Mouse (Mus musculus): ENCODE results near the gene Prrg4. TPM values are rescaled to one million over a fixed set of nuclear protein-coding genes. Genes with fewer than 3 reads are reported as not detected.

Gene Prrg4
- 5.4 and 5.7 TPM in 2 replicates for polyA plus RNA-seq (2015; fragmentation: Nextera tagmentation; extraction: Ambion mirVana)

DNA sequence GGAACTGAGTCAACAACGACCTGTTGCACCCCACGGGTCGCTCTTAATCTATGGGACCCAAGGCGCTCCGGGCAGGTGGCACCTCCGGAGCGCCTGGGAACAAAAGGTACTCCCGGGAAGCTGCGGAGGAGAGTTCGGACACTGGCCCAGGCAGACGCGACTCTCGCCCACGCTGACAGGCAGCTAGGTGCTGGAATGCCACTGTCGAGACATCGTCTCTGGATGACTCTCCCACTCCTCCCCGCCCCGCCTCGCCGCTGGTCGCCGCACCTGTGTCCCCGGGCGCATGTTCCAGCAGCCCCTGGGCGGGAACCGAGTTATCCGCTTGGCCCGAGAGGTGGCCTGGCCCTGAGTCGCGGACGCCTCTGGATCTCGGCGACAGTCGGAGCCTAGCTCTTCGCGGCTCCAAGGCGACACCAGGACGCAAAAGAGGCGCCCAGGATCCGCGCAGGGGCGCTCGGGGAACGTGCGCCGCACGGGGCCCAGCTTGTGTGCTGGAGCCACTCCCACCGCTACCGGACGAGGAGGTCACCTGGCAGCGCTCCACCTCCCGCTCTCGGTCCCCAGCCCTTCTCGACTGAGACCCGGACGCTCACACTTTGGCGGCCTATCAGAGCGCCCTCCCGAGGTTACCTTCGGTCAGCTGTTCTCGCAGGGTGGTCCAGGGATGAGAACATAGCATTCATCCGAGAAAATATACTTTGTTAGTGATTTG, at the start of gene Prrg4:
Gene Prrg4 (minus strand): TSS at position 601 of the 715 bp plus-strand sequence.

GRCm38 (mm10) chr2:104867282-104867855, 17.7 kb upstream of the Prrg4 start, which contains the start of gene Ccdc73:
Gene Ccdc73, plus strand, starts transcription at chr2:104867805.

DNA sequence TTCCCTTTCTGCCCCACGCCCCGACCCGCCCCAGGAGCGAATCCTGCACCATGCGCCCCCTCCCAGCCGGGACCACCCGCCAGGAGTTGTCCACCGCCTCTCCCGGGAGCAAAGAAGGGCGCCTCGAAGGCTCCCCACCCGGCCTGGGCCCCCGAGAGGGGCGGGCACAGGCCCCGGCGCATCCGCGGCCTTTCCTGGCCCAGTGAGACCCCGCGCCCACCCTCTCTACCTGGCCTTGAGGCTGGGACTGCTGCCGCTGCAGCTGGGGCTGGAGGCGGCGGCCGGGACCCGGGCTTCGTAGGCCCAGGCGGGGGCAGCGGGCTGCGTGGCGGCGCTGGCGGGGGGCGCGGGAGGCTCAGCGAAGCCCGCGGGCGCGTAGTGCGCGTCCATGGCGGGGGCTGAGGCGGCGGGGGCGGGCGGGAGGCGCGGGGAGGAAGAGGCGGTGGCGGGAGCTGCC, 33.3 kb downstream of the Prrg4 start, which contains the start of gene Qser1:
Gene Qser1 (minus strand): TSS at position 390 of the 457 bp plus-strand sequence.

Other genes starting within 250 kb of the Prrg4 start
- 36.2 and 38.8 TPM in 2 replicates for gene Tcp11l1, start 137.7 kb downstream of the Prrg4 start, polyA plus RNA-seq (2015; fragmentation: Nextera tagmentation; extraction: Ambion mirVana)
- not detected in 2 replicates for gene Pin1rt1, start 133.5 kb downstream of the Prrg4 start, polyA plus RNA-seq (2015; fragmentation: Nextera tagmentation; extraction: Ambion mirVana)
- 9.5 and 12.0 TPM in 2 replicates for gene Depdc7, start 107.0 kb downstream of the Prrg4 start, polyA plus RNA-seq (2015; fragmentation: Nextera tagmentation; extraction: Ambion mirVana)
- gene Qser1, start 33.1 kb downstream of the Prrg4 start, polyA plus RNA-seq (2015; fragmentation: Nextera tagmentation; extraction: Ambion mirVana): 3.2 and 4.4 TPM in 2 replicates
- gene Ccdc73, start 17.9 kb upstream of the Prrg4 start, polyA plus RNA-seq (2015; fragmentation: Nextera tagmentation; extraction: Ambion mirVana): 7.2 and 7.6 TPM in 2 replicates
- gene Eif3m, start 167.2 kb upstream of the Prrg4 start, polyA plus RNA-seq (2015; fragmentation: Nextera tagmentation; extraction: Ambion mirVana): 242 and 243 TPM in 2 replicates
- not detected in 2 replicates for gene Gm11060, start 242.1 kb upstream of the Prrg4 start, polyA plus RNA-seq (2015; fragmentation: Nextera tagmentation; extraction: Ambion mirVana)